Mouse (Mus musculus) lung, adult 10 weeks (tissue): ENCODE measurements around the gene Kcng3. TPM values are rescaled to one million over a fixed set of nuclear protein-coding genes. Genes with fewer than 3 reads are reported as not detected.

Source experiments
- polyA plus RNA-seq: library from polyadenylated mRNA; stranded (reverse); fragments of 350-450 nt; fragmentation: Illumina TruSeq; extraction: RNeasy Lipid Tissue Mini Kit (QIAGEN cat#74804); gene quantifications from one replicate; pipeline ENCODE4 v1.2.3, GENCODE M21; 2014; ENCODE audit warnings: low read depth, low replicate concordance; ENCODE audit not compliant: insufficient read depth

The Kcng3 gene
- polyA plus RNA-seq = not detected

GRCm38 (mm10) chr17:83631783-83632652 lies at the start of gene Kcng3:
Gene Kcng3 (minus strand): TSS chr17:83631895.

Other genes with a start within 250 kb of the Kcng3 start
- gene Cox7a2l, start 114.6 kb downstream of the Kcng3 start, polyA plus RNA-seq = 370 TPM
- gene Mta3, start 74.3 kb upstream of the Kcng3 start, polyA plus RNA-seq = 18.6 TPM
- gene Haao, start 216.1 kb upstream of the Kcng3 start, polyA plus RNA-seq = 4.8 TPM